Mouse (Mus musculus): ENCODE data around the gene Znhit1. TPM values are rescaled to one million over a fixed set of nuclear protein-coding genes. Genes with fewer than 3 reads are reported as not detected.

The Znhit1 gene
- polyA plus RNA-seq, 1 experiment from 2014 or later = 76.6 TPM

GRCm38 (mm10) chr5:136980974-136981373 lies 6.8 kb downstream of the Znhit1 start:
- peaks cover 35% of the 10 kb centered on the region for H3K36me3 ChIP-seq (ENCODE audit: control insufficient read depth, insufficient read depth, low read length)
- H3K27ac ChIP-seq (replicated peaks; ENCODE audit: low read depth, low read length) = no peak overlapping the region
- H3K4me3 ChIP-seq (ENCODE audit: low read depth, low read length) = no peak overlapping the region
- WGBS = 87% methylated on average over 8 of the region's 8 CpGs
- ATAC-seq (ENCODE audit: low read depth) (no peak), DNase-seq (ENCODE audit: low spot score) (no peak)
- H3K4me2 ChIP-seq (ENCODE audit: low read depth, low read length) = no peak overlapping the region
- peaks cover 1% of the 10 kb centered on the region; the same call in 1 of the 2 replicates for H3K4me1 ChIP-seq (ENCODE audit: control insufficient read depth, insufficient read depth, low read length)
- no peaks in the 10 kb centered on the region for H3K27me3 ChIP-seq (replicated peaks; ENCODE audit: control insufficient read depth, insufficient read depth, low read length)
- H3K9me3 ChIP-seq (ENCODE audit: control insufficient read depth, low read length) = no peaks in the 10 kb centered on the region
- no peak overlapping the region for H3K9ac ChIP-seq (ENCODE audit: low read depth, low read length)

- no peak overlapping the region for H3K4me3 ChIP-seq (ENCODE audit: low read depth, low read length)
- peaks cover 34% of the 10 kb centered on the region for H3K36me3 ChIP-seq (ENCODE audit: control insufficient read depth, insufficient read depth, low read length)
- H3K9ac ChIP-seq (ENCODE audit: low read depth, low read length) = no peak overlapping the region
- H3K27ac ChIP-seq (replicated peaks; ENCODE audit: low read depth, low read length) = no peak overlapping the region
- H3K27me3 ChIP-seq (replicated peaks; ENCODE audit: control insufficient read depth, insufficient read depth, low read length) = no peaks in the 10 kb centered on the region
- H3K4me1 ChIP-seq (ENCODE audit: control insufficient read depth, insufficient read depth, low read length) = no peaks in the 10 kb centered on the region
- H3K9me3 ChIP-seq (ENCODE audit: control insufficient read depth, low read length) = no peaks in the 10 kb centered on the region
- no peak for DNase-seq (ENCODE audit: low spot score)
- ATAC-seq (ENCODE audit: low read depth) = no peak
- no peak overlapping the region for H3K4me2 ChIP-seq (ENCODE audit: low read depth, low read length)
- WGBS = 53% methylated on average over 2 of the region's 2 CpGs
Measured at GRCm38 (mm10) chr5:136979762-136980161, 8.1 kb downstream of the Znhit1 start.

GRCm38 (mm10) chr5:136977769-136978168 lies 10.1 kb downstream of the Znhit1 start:
- no peak for ATAC-seq (ENCODE audit: low read depth)

GRCm38 (mm10) chr5:136973670-136974069 lies 14.2 kb downstream of the Znhit1 start:
- DNase-seq (ENCODE audit: low spot score) = no peak
- Histone ChIP-seq H3K27me3 (replicated peaks; ENCODE audit: control insufficient read depth, insufficient read depth, low read length) (no peaks in the 10 kb centered on the region), H3K4me2 (ENCODE audit: low read depth, low read length) (no peak overlapping the region), H3K27ac (replicated peaks; ENCODE audit: low read depth, low read length) (no peak overlapping the region), H3K4me1 (ENCODE audit: control insufficient read depth, insufficient read depth, low read length) (no peaks in the 10 kb centered on the region), H3K9me3 (ENCODE audit: control insufficient read depth, low read length) (no peaks in the 10 kb centered on the region), H3K36me3 (ENCODE audit: control insufficient read depth, insufficient read depth, low read length) (no peaks in the 10 kb centered on the region), H3K4me3 (ENCODE audit: low read depth, low read length) (no peak overlapping the region), H3K9ac (ENCODE audit: low read depth, low read length) (no peak overlapping the region)
- 81% methylated on average over 8 of the region's 8 CpGs for WGBS
- no peak for ATAC-seq (ENCODE audit: low read depth)

More at GRCm38 (mm10) chr5:136977769-136978168, 10.1 kb downstream of the Znhit1 start:
- H3K27me3 ChIP-seq (replicated peaks; ENCODE audit: control insufficient read depth, insufficient read depth, low read length) = no peaks in the 10 kb centered on the region
- H3K4me2 ChIP-seq (ENCODE audit: low read depth, low read length) = no peak overlapping the region
- H3K36me3 ChIP-seq (ENCODE audit: control insufficient read depth, insufficient read depth, low read length) = peaks cover 18% of the 10 kb centered on the region
- 63% methylated on average over 4 of the region's 4 CpGs for WGBS
- H3K9ac ChIP-seq (ENCODE audit: low read depth, low read length) = no peak overlapping the region
- H3K4me1 ChIP-seq (ENCODE audit: control insufficient read depth, insufficient read depth, low read length) = no peaks in the 10 kb centered on the region
- H3K4me3 ChIP-seq (ENCODE audit: low read depth, low read length) = no peak overlapping the region
- no peaks in the 10 kb centered on the region for H3K9me3 ChIP-seq (ENCODE audit: control insufficient read depth, low read length)
- no peak for DNase-seq (ENCODE audit: low spot score)
- no peak overlapping the region for H3K27ac ChIP-seq (replicated peaks; ENCODE audit: low read depth, low read length)

- H3K9me3 ChIP-seq (ENCODE audit: control insufficient read depth, low read length) = no peaks in the 10 kb centered on the region
- no peak for DNase-seq (ENCODE audit: low spot score)
- WGBS = 85% methylated on average over 1 of the region's 1 CpGs
- peaks cover 10% of the 10 kb centered on the region for H3K36me3 ChIP-seq (ENCODE audit: control insufficient read depth, insufficient read depth, low read length)
- H3K27me3 ChIP-seq (replicated peaks; ENCODE audit: control insufficient read depth, insufficient read depth, low read length) = no peaks in the 10 kb centered on the region
- H3K4me1 ChIP-seq (ENCODE audit: control insufficient read depth, insufficient read depth, low read length) = no peaks in the 10 kb centered on the region
- H3K9ac ChIP-seq (ENCODE audit: low read depth, low read length) = no peak overlapping the region
- ATAC-seq (ENCODE audit: low read depth) = no peak
- H3K27ac ChIP-seq (replicated peaks; ENCODE audit: low read depth, low read length) = no peak overlapping the region
- H3K4me3 ChIP-seq (ENCODE audit: low read depth, low read length) = no peak overlapping the region
- no peak overlapping the region for H3K4me2 ChIP-seq (ENCODE audit: low read depth, low read length)
Measured at GRCm38 (mm10) chr5:136970703-136971102, 17.1 kb downstream of the Znhit1 start.

- Histone ChIP-seq H3K9ac (ENCODE audit: low read depth, low read length) (no peak overlapping the region), H3K27me3 (replicated peaks; ENCODE audit: control insufficient read depth, insufficient read depth, low read length) (no peaks in the 10 kb centered on the region), H3K4me2 (ENCODE audit: low read depth, low read length) (no peak overlapping the region), H3K4me3 (ENCODE audit: low read depth, low read length) (no peak overlapping the region), H3K36me3 (ENCODE audit: control insufficient read depth, insufficient read depth, low read length) (peaks cover 35% of the 10 kb centered on the region), H3K4me1 (ENCODE audit: control insufficient read depth, insufficient read depth, low read length) (peaks cover 4% of the 10 kb centered on the region; the same call in 1 of the 2 replicates), H3K9me3 (ENCODE audit: control insufficient read depth, low read length) (no peaks in the 10 kb centered on the region), H3K27ac (replicated peaks; ENCODE audit: low read depth, low read length) (no peak overlapping the region)
- ATAC-seq (ENCODE audit: low read depth) (no peak), DNase-seq (ENCODE audit: low spot score) (no peak)
- WGBS = 82% methylated on average over 10 of the region's 10 CpGs
Measured at GRCm38 (mm10) chr5:136967592-136967991, 20.2 kb downstream of the Znhit1 start.

GRCm38 (mm10) chr5:136966861-136967455 lies 20.9 kb downstream of the Znhit1 start:
- no peak overlapping the region for H3K9ac ChIP-seq (ENCODE audit: low read depth, low read length)
- H3K36me3 ChIP-seq (ENCODE audit: control insufficient read depth, insufficient read depth, low read length) = peaks cover 35% of the 10 kb centered on the region
- H3K4me3 ChIP-seq (ENCODE audit: low read depth, low read length) = no peak overlapping the region
- no peaks in the 10 kb centered on the region for H3K27me3 ChIP-seq (replicated peaks; ENCODE audit: control insufficient read depth, insufficient read depth, low read length)
- H3K4me1 ChIP-seq (ENCODE audit: control insufficient read depth, insufficient read depth, low read length) = peaks cover 4% of the 10 kb centered on the region; the same call in 1 of the 2 replicates
- no peaks in the 10 kb centered on the region for H3K9me3 ChIP-seq (ENCODE audit: control insufficient read depth, low read length)
- H3K4me2 ChIP-seq (ENCODE audit: low read depth, low read length) = no peak overlapping the region
- WGBS = 93% methylated on average over 4 of the region's 4 CpGs
- ATAC-seq (ENCODE audit: low read depth) = no peak
- DNase-seq (ENCODE audit: low spot score) = no peak
- no peak overlapping the region for H3K27ac ChIP-seq (replicated peaks; ENCODE audit: low read depth, low read length)

GRCm38 (mm10) chr5:136966331-136966730 lies 21.5 kb downstream of the Znhit1 start, which contains the start of gene Cldn15:
Gene Cldn15, plus strand, starts transcription at chr5:136966616.
- Histone ChIP-seq H3K36me3 (ENCODE audit: control insufficient read depth, insufficient read depth, low read length) (peaks cover 35% of the 10 kb centered on the region), H3K4me2 (ENCODE audit: low read depth, low read length) (no peak within 1 kb of the TSS), H3K27me3 (replicated peaks; ENCODE audit: control insufficient read depth, insufficient read depth, low read length) (no peaks in the 10 kb centered on the region), H3K4me1 (ENCODE audit: control insufficient read depth, insufficient read depth, low read length) (peaks cover 4% of the 10 kb centered on the region; the same call in 1 of the 2 replicates), H3K4me3 (ENCODE audit: low read depth, low read length) (no peak within 1 kb of the TSS), H3K27ac (replicated peaks; ENCODE audit: low read depth, low read length) (0 out of 2 replicates have a peak within 1 kb of the TSS, but pooled peaks have one; percentile 52), H3K9me3 (ENCODE audit: control insufficient read depth, low read length) (no peaks in the 10 kb centered on the region), H3K9ac (ENCODE audit: low read depth, low read length) (no peak within 1 kb of the TSS)
- DNase-seq (ENCODE audit: low spot score) (no peak), ATAC-seq (ENCODE audit: low read depth) (no peak)
- 76% methylated on average over 6 of the region's 6 CpGs for WGBS

GRCm38 (mm10) chr5:136965686-136966085 lies 22.1 kb downstream of the Znhit1 start:
- H3K36me3 ChIP-seq (ENCODE audit: control insufficient read depth, insufficient read depth, low read length) = peaks cover 35% of the 10 kb centered on the region
- no peak overlapping the region for H3K4me2 ChIP-seq (ENCODE audit: low read depth, low read length)
- H3K9ac ChIP-seq (ENCODE audit: low read depth, low read length) = no peak overlapping the region
- H3K27me3 ChIP-seq (replicated peaks; ENCODE audit: control insufficient read depth, insufficient read depth, low read length) = no peaks in the 10 kb centered on the region
- no peaks in the 10 kb centered on the region for H3K9me3 ChIP-seq (ENCODE audit: control insufficient read depth, low read length)
- H3K27ac ChIP-seq (replicated peaks; ENCODE audit: low read depth, low read length) = no peak overlapping the region
- 92% methylated on average over 8 of the region's 8 CpGs for WGBS
- ATAC-seq (ENCODE audit: low read depth) (no peak), DNase-seq (ENCODE audit: low spot score) (no peak)
- peaks cover 4% of the 10 kb centered on the region; the same call in 1 of the 2 replicates for H3K4me1 ChIP-seq (ENCODE audit: control insufficient read depth, insufficient read depth, low read length)
- H3K4me3 ChIP-seq (ENCODE audit: low read depth, low read length) = no peak overlapping the region
